Mouse (Mus musculus) cortical plate, adult 2 months (tissue): ENCODE measurements around the gene Cnbp. TPM values are rescaled to one million over a fixed set of nuclear protein-coding genes. Genes with fewer than 3 reads are reported as not detected.

Source experiments
- H3K27ac ChIP-seq: fragments of 200-500 bp; 2 replicates; pipeline ENCODE4 v1.5.1; 2012; ENCODE audit warnings: low read length, control low read depth, inconsistent platforms; ENCODE audit not compliant: insufficient read depth
- H3K4me1 ChIP-seq: fragments of 200-500 bp; 2 replicates; pipeline ENCODE4 v1.6.1; 2011; ENCODE audit warnings: low read length; ENCODE audit not compliant: control insufficient read depth, insufficient read depth
- H3K4me3 ChIP-seq: fragments of 200-500 bp; 2 replicates; pipeline ENCODE4 v1.5.1; 2011; ENCODE audit warnings: mild to moderate bottlenecking, low read length, control low read depth; ENCODE audit not compliant: insufficient read depth
- CTCF ChIP-seq: fragments of 200-500 bp; IDR thresholded peaks from 2 replicates; pipeline ENCODE4 v1.5.1; 2011; ENCODE audit warnings: mild to moderate bottlenecking, control low read depth, low read length; ENCODE audit not compliant: insufficient read depth; ENCODE audit errors: extremely low read depth
- POLR2A ChIP-seq: fragments of 200-500 bp; IDR thresholded peaks from 2 replicates; pipeline ENCODE4 v1.6.1; 2011; ENCODE audit warnings: mild to moderate bottlenecking, low read length, control low read depth; ENCODE audit not compliant: insufficient read depth; ENCODE audit errors: extremely low read depth
- polyA plus RNA-seq: library from polyadenylated mRNA; depleted of rRNA; stranded (reverse); fragments of >200 nt; gene quantifications from 2 replicates; pipeline ENCODE4 v1.2.3, GENCODE M21; 2012

Gene Cnbp
- polyA plus RNA-seq, 1 experiment, result 320 TPM

DNA sequence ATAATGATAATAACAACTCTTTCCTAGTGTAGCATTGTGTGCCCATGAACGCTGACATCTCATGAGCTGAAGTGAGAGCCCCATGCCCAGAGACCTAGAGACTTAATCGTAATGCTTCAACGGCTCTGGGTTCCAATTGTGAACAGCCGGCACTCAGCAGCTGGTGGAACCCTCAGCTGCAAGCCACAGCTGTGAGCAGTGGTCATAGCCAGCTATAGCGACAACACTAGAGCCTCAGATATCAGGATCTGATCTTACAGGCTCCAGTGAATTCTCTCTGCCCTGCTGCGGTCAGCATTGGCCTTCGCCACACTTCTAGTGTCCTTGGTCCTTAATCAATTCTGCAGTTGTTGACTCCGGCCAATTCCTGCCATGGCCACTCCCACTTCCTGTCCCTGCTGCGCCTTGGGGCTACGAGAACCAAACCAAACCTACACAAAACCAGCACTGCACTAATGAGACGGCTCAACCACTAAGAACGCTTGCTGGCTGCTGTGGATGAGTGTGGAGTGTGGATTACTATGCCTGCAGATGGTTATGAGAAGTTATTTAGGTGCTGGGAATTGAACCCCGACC is 25.2 kb upstream of the Cnbp start:
- Histone ChIP-seq H3K27ac (no peak overlapping the region), H3K4me1 (peaks cover 2% of the 10 kb centered on the region; the same call in 1 of the 2 replicates), H3K4me3 (no peak overlapping the region)
- TF ChIP-seq POLR2A (no peak), CTCF (no peak)

GRCm38 (mm10) chr6:87875562-87875961 is 24.7 kb upstream of the Cnbp start:
- Histone ChIP-seq H3K4me1 (peaks cover 2% of the 10 kb centered on the region; the same call in 1 of the 2 replicates), H3K4me3 (no peak overlapping the region), H3K27ac (no peak overlapping the region)
- no peak for TF ChIP-seq POLR2A
- TF ChIP-seq CTCF, result no peak

DNA sequence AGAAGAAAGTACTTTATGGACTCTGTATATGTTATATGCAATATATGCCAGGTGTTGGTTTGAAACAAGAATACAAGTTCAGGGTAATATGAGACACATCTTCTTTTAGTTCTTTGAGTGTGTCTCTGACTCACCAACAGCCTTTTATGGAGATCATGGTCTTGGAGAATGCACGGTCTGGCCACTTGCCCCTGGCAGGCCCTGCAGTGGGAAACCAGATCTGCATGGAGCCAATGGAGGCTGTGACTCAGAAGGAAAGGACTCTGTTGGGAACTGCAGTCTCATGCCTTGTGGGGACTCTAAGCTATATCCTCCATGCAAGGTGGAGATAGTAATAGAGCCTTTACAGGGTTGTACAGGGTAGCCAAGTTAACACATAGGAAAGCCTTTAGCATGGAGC is 24.2 kb upstream of the Cnbp start:
- no peak overlapping the region for H3K27ac ChIP-seq
- TF ChIP-seq POLR2A (no peak), CTCF (no peak)
- no peaks in the 10 kb centered on the region for H3K4me1 ChIP-seq
- H3K4me3 ChIP-seq, result no peak overlapping the region

DNA sequence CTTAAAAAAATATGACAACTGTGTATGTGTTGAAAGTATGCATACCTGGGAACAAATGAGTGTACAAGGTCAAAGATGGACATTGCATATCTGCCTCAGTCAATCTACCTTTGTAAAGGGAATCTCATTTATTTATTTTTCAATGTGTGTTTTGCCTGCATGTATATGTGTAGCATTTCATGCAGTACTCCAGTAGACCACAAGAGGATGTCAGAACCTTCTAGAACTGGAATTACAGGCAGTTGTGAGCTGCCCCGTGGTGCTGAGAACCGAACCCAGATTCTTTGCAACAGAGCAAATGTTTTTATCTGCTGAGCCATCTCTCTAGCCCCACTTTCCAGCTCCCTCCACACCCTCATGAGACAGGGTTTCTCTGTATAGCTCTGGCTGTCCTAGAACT is 23.1 kb upstream of the Cnbp start:
- Histone ChIP-seq H3K27ac (no peak overlapping the region), H3K4me1 (no peaks in the 10 kb centered on the region)

DNA sequence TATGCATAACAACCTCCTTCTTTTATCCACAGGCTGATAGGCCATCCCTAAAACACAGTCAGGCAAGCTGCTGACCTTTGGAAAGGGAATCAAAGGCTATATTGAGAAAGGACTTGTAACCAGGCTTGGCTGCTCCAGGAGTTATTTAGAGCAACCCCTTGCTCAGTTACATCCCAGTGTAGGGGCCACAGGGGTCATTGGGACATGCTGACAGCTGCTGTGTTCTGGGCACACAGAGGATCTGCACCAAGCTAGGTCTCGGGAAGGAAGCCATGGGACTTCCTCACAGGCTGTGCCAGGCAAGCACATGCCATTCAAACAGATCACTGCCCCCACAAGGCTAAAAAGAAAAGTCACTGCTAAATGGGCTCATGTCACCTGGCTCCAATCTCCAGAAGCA is 22.2 kb upstream of the Cnbp start:
- no peak overlapping the region for H3K27ac ChIP-seq
- H3K4me3 ChIP-seq, result no peak overlapping the region
- TF ChIP-seq POLR2A (no peak), CTCF (no peak)
- no peaks in the 10 kb centered on the region for H3K4me1 ChIP-seq

More for the DNA sequence above, 23.1 kb upstream of the Cnbp start:
- no peak overlapping the region for H3K4me3 ChIP-seq
- TF ChIP-seq POLR2A, result no peak
- no peak for TF ChIP-seq CTCF

- TF ChIP-seq CTCF (no peak), POLR2A (no peak)
- Histone ChIP-seq H3K27ac (no peak overlapping the region), H3K4me3 (no peak overlapping the region), H3K4me1 (peaks cover 2% of the 10 kb centered on the region; the same call in 1 of the 2 replicates)
Measured at GRCm38 (mm10) chr6:87871240-87871639, 20.3 kb upstream of the Cnbp start.

GRCm38 (mm10) chr6:87870440-87870839 is 19.5 kb upstream of the Cnbp start:
- Histone ChIP-seq H3K4me3 (no peak overlapping the region), H3K4me1 (peaks cover 2% of the 10 kb centered on the region; the same call in 1 of the 2 replicates), H3K27ac (no peak overlapping the region)
- TF ChIP-seq CTCF (no peak), POLR2A (no peak)

GRCm38 (mm10) chr6:87868871-87869506 is 18.1 kb upstream of the Cnbp start:
- no peak overlapping the region for H3K4me3 ChIP-seq
- H3K27ac ChIP-seq, result no peak overlapping the region
- TF ChIP-seq CTCF (no peak), POLR2A (no peak)
- H3K4me1 ChIP-seq, result peaks cover 2% of the 10 kb centered on the region; the same call in 1 of the 2 replicates

DNA sequence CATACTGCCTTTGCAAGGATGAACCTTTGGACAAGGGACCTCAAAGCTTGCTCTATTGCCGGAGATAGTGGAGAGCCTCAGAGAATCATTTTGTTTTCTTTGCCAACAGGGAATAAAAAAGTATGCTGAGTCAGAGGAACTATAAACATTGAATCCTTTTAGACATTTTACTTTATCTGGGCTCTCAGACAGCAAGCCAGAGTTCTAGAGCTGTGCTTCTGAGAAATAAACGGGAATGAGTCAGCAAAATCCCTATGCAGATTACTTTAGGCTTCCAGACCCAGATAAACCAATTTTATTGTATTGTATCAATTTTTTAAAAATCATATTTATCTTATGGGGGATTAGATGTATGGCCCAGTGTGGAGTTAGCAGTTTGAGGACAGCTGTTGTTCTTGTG is 16.4 kb upstream of the Cnbp start:
- Histone ChIP-seq H3K27ac (no peak overlapping the region), H3K4me1 (peaks cover 2% of the 10 kb centered on the region; the same call in 1 of the 2 replicates), H3K4me3 (no peak overlapping the region)
- TF ChIP-seq CTCF, result no peak
- TF ChIP-seq POLR2A, result no peak

DNA sequence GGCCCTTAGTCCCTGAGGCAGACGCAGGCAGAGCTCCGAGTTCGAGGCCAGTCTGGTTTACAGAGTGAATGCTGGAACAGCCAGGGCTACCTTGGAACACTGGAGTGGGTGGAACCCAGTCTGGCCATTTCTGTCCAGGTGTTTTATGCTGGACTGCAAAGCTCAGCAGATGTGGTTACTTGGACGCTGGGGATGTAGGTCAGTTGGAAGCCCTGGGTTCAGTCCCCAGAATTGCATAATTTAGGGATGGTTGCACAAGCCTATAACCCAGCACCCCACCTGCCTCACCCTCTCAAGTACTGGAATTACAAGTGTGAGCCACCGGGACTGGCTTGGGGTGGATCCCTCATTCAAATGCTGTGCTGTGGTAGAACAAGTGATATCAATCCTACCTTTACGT is 15.3 kb upstream of the Cnbp start:
- no peak overlapping the region for H3K27ac ChIP-seq
- H3K4me3 ChIP-seq, result no peak overlapping the region
- no peak for TF ChIP-seq CTCF
- TF ChIP-seq POLR2A, result no peak
- peaks cover 2% of the 10 kb centered on the region; the same call in 1 of the 2 replicates for H3K4me1 ChIP-seq
